Mouse (Mus musculus): ENCODE results near the gene Chaf1a.
A peak's percentile ranks its signal among the peaks of the same experiment; 100 is the strongest.

Gene Chaf1a

GRCm38 (mm10) chr17:56040030-56040856, at the start of gene Chaf1a:
Chaf1a (plus strand) TSS chr17:56040439.
- peak; percentile 95 for DNase-seq (ENCODE audit: low spot score in 2 of 2)

- no peak for DNase-seq (ENCODE audit: low spot score in 2 of 2)
These were observed 44.2 kb upstream of the Chaf1a start for GRCm38 (mm10) chr17:55996007-55996406.

DNA sequence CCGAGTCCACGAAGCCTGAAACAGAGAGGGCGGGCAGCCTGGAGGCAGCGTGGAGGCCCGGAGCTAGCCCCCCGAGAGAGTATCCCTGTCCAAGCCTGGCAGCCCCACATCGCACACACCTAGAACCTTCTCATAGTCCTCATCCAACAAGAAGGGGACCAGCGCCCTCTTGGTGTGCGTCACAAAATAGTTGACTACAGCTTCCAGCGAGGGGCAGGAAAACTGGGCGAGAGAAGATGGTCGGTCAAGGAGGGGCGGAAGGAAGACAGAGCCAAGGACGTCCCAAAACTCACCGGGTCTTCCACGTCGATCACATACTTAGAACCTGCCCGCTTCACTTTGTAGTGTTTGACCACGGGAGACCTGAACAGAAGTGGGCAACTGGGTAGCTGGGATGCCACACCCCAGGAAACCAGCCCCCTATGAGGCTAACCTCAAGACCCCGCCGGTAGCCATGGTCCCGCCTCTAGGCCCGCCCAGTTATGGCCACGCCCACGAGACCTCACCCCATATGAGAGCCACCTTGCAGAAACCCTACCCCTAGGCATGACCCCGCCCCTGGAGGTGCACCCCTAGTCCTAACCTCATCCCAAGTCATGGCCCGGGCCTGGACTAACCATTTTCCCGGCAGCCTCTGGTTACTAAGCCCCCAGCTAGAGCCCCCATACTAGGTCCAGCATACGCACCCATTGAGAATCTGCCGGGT, 40.3 kb upstream of the Chaf1a start:
- no peak for DNase-seq (ENCODE audit: low spot score in 2 of 2)

GRCm38 (mm10) chr17:56003000-56003399, 37.2 kb upstream of the Chaf1a start:
- DNase-seq (ENCODE audit: low spot score in 2 of 2) = no peak

- no peak for DNase-seq (ENCODE audit: low spot score in 2 of 2)
These were observed 34.7 kb upstream of the Chaf1a start, which contains the start of the genes Stap2 and Mpnd for GRCm38 (mm10) chr17:56005415-56006061. Stap2 (minus strand) TSS chr17:56005584. Mpnd (plus strand) TSS chr17:56005711.

DNA sequence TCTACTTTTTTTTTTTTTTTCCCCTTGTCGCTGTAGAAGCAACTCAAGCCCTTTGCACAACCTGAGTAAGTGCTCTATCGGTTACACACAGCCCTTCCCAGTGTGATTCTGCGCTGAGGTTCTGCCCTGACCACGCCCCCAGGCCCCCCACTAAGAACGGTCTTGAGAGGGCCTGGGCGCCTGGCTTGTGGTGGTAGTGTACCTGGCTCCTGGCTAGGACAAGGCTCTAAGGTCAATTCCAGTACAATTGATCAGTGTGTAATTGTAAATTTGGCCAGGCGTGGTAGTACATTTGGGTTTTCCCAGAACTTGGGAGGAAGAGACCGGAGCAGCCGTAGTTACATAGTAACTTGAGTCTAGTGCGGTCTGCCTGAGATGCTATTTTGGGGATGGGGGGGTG, 33.3 kb upstream of the Chaf1a start:
- no peak for DNase-seq (ENCODE audit: low spot score in 2 of 2)

DNA sequence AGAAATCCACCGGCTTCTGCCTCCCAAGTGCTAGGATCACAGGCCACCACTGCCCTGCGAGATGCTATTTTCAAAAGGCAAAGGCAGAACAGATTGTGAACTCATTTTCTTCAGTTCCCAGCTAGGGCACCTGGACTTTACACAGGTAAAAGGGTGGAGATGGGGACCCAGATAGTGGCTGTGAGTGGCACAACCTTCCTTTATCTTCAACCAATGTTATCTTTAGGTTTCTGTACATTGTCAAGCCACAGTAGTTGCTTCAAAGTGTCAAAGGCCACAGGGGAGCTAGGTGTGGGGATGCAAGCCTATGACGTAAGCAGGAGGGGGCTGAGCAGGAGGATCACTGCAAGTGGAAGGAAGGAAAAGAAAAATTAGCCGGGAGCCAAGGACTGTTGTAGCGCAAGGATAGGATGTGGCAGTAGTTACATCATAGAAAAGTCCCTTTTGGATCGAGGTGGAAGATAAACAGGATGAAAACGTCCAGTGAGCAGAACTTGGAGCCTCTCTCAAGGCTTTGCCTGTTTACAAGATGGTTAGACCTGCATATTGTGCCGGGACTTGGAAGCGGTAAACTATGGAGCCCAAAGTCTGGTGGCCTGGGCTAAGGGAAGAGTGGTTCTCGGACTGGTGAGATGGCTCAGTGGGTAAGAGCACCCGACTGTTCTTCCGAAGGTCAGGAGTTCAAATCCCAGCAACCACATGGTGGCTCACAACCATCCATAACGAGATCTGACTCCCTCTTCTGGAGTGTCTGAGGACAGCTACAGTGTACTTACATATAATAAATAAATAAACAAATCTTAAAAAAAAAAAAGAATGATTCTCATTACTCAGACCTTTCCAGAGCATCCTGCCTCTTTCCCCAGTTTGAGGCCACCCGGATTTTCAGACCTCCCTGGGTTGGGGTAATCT, 32.5 kb upstream of the Chaf1a start:
- DNase-seq (ENCODE audit: low spot score in 2 of 2) = no peak

DNA sequence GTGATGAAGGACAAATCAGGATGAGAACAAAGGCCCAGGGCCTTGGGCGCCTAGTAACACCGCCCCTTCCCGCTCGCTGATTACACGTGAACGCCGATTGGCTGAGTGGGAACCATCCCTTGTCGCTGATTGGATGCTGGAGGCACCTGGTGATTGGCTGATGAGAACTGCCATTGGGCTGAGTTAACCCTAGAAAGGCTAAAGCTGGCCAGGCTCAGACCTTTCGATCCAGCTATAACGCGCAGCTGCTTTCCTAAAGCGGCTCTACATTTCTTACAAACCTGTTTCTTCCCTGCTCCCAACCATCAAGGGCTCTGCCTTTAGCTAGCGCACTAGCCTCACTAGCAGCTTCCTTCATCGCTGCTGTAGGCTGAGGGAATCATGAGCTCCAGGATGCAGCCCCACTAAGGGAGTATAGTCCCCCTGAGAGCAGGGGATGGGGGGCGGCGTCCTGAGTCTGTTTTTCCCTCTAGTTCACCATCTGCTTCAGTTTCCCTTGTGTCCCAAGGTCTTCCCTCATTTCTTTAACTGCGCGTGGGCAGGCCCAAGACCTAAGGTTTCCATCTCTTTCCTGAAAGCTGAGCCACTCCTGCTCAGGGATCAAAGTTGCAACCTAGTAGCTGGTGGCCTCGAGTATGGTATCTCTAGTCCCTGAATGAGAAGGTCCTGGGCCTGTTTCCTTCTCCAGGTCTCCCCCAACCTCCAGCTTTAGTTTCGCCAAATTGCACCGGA, 31.7 kb upstream of the Chaf1a start:
- peak; percentile 85 to 90 for DNase-seq (ENCODE audit: low spot score in 2 of 2)

GRCm38 (mm10) chr17:56009088-56009961, 30.9 kb upstream of the Chaf1a start:
- DNase-seq (ENCODE audit: low spot score in 2 of 2) = peak; percentile 80 to 86

- DNase-seq (ENCODE audit: low spot score in 2 of 2) = no peak
These were observed 30.3 kb upstream of the Chaf1a start for GRCm38 (mm10) chr17:56009962-56010240.

- DNase-seq (ENCODE audit: low spot score in 2 of 2) = no peak
These were observed 30.0 kb upstream of the Chaf1a start for GRCm38 (mm10) chr17:56010255-56010654.

GRCm38 (mm10) chr17:56010681-56011080, 29.6 kb upstream of the Chaf1a start:
- DNase-seq (ENCODE audit: low spot score in 2 of 2) = peak; percentile 60 to 78

GRCm38 (mm10) chr17:56011441-56011840, 28.8 kb upstream of the Chaf1a start:
- no peak for DNase-seq (ENCODE audit: low spot score in 2 of 2)

DNA sequence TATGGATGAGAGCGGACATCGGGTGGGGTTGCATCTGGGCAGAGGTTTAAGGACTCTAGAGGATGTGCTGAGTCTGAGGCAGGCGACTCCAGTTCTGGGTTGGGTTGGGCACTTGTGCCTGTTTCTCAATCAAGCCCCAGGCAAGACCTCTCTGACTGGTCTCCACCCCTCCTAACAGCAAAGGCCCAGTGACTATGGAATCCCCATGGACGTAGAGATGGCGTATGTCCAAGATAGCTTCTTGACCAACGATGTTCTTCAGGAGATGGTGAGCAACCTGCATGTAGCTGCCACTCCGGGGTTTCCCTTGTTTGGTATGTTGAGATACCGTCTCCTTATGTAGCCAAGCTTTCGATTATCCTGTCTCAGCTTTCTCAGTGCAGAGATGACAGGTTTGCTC, 24.9 kb upstream of the Chaf1a start:
- no peak for DNase-seq (ENCODE audit: low spot score in 2 of 2)

- no peak for DNase-seq (ENCODE audit: low spot score in 2 of 2)
These were observed 23.9 kb upstream of the Chaf1a start for GRCm38 (mm10) chr17:56016382-56016781.

DNA sequence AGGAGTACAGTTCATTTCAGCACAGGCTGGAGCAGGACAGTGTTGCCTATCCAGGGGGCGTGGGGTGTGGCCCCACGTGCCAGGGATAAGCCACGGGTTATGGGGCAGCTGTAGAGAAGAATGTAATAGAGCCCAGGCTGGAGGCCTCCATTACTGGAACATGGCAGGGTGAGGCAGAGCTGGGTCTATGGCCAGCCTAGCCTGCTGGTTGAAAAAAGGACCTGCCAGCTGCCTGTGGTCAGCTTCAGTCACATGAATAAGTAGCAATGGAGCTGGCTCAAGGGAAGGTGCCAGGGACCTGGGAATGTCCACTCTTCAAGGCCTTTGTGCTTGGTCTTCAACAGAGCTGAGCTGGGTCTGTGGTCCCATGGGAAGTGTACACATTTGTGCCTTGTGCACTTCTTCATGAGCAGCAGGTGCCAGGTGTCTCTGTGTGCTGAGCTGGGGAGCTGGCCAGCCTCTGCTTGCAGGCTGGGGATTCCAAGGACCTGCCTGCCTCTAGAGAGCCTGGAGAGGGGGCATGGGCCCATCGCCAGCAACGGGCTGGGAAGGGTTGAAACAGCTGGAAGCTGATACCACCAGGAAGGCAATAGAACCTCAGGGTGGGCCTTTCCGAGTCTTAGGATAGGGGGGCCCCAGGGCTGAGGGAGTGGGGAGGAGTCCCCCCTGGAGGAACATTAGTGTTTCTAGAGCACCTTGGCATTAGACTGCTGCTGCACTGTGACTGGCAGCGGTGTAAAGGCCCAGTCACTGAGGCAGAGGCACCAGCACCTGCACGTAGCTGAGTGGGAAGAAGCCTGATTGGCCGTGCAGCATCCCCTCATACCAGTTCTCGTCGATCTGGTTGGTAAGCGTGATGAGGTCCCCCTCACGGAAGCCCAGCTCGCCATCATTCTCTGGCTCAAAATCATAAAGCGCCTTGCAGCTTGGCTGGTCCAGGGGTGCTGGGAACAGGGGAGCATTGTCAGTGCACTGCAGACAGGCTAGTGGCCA, 23.1 kb upstream of the Chaf1a start:
- DNase-seq (ENCODE audit: low spot score in 2 of 2) = no peak

GRCm38 (mm10) chr17:56017848-56018247, 22.4 kb upstream of the Chaf1a start:
- DNase-seq (ENCODE audit: low spot score in 2 of 2) = no peak

- peak in 1 of 2 experiments; percentile 53 for DNase-seq (ENCODE audit: low spot score in 2 of 2)
These were observed 21.7 kb upstream of the Chaf1a start for GRCm38 (mm10) chr17:56018347-56019131.
